Mouse (Mus musculus) liver, embryonic 16.5 days (tissue): Measurements from ENCODE around the gene Arhgap42. TPM values are rescaled to one million over a fixed set of nuclear protein-coding genes. Genes with fewer than 3 reads are reported as not detected.

Experiments used
- ATAC-seq: fragments of 200-750 bp; cut with Nextera tagmentation; 2 replicates; pipeline ENCODE4 v1.8.0; 2017; ENCODE audit warnings: low read depth, mild to moderate bottlenecking, moderate number of reproducible peaks, moderate library complexity
- H3K27ac ChIP-seq: fragments of 300-500 bp; sonication (generic); 2 replicates; pipeline ENCODE4 v1.5.1; 2014; ENCODE audit warnings: mild to moderate bottlenecking, low read length
- H3K27me3 ChIP-seq: fragments of 300-500 bp; sonication (generic); 2 replicates; pipeline ENCODE4 v1.6.1; 2014; ENCODE audit warnings: low read depth, low read length, mixed read lengths; ENCODE audit not compliant: control insufficient read depth, insufficient read depth
- H3K36me3 ChIP-seq: fragments of 300-500 bp; sonication (generic); 2 replicates; pipeline ENCODE4 v1.6.1; 2014; ENCODE audit warnings: mild to moderate bottlenecking; ENCODE audit not compliant: control insufficient read depth, insufficient read depth
- H3K4me1 ChIP-seq: fragments of 300-500 bp; sonication (generic); 2 replicates; pipeline ENCODE4 v1.6.1; 2014; ENCODE audit warnings: low read depth, low read length, mixed read lengths; ENCODE audit not compliant: control insufficient read depth
- H3K4me2 ChIP-seq: fragments of 300-500 bp; sonication (generic); 2 replicates; pipeline ENCODE4 v1.6.1; 2014; ENCODE audit warnings: low read depth, low read length, mixed read lengths
- H3K4me3 ChIP-seq: fragments of 300-500 bp; sonication (generic); 2 replicates; pipeline ENCODE4 v1.5.1; 2014; ENCODE audit warnings: low read depth, mild to moderate bottlenecking, low read length
- H3K9ac ChIP-seq: fragments of 300-500 bp; sonication (generic); 2 replicates; pipeline ENCODE4 v1.6.1; 2014; ENCODE audit warnings: low read depth, low read length
- H3K9me3 ChIP-seq: fragments of 300-500 bp; sonication (generic); replicated peaks from 2 replicates; pipeline ENCODE4 v1.6.1; 2016; ENCODE audit warnings: low read length; ENCODE audit not compliant: control insufficient read depth
- WGBS: fragments of 180-500 bp; shearing (Covaris S2); extraction: QIAGEN DNeasy Blood & Tissue Kit; methylation state at CpG from one replicate; pipeline ENCODE4 v1.1.7; 2014; ENCODE audit not compliant: insufficient replicate concordance; 5-methylcytosine and 5-hydroxymethylcytosine counted together
- polyA plus RNA-seq: library from polyadenylated mRNA; unstranded; fragments of >200 nt; fragmentation: Nextera tagmentation; extraction: Ambion mirVana; gene quantifications from 2 replicates; pipeline ENCODE4 v1.2.1, GENCODE M21; 2015

Gene Arhgap42
- polyA plus RNA-seq, 1 experiment from 2014 or later: 7.4 TPM

DNA sequence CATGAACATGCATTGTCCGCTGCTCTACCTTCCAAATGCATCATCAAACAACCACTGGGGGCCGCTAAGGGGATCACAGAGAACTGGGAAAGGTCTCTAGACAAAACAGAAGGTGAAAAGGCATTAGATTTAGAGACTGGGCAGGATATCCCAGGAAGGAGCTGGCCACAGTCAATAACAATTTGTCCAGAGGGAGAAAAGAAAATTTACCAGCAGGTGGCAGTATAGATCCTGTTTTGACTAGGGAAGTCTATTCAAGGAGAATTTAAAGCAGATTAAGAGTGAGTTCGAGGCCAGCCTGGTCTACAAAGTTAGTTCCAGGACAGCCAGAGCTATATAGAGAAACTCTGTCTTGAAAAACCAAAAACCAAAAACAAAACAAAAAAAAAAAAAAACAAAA, 189.7 kb downstream of the Arhgap42 start:
- Histone ChIP-seq H3K9ac (no peak overlapping the region), H3K4me1 (no peaks in the 10 kb centered on the region), H3K4me3 (no peak overlapping the region), H3K4me2 (no peak overlapping the region), H3K27me3 (no peaks in the 10 kb centered on the region), H3K27ac (no peak overlapping the region), H3K9me3 (no peaks in the 10 kb centered on the region), H3K36me3 (no peaks in the 10 kb centered on the region)
- no peak for ATAC-seq
- WGBS: 35% methylated on average over 3 of the region's 3 CpGs

DNA sequence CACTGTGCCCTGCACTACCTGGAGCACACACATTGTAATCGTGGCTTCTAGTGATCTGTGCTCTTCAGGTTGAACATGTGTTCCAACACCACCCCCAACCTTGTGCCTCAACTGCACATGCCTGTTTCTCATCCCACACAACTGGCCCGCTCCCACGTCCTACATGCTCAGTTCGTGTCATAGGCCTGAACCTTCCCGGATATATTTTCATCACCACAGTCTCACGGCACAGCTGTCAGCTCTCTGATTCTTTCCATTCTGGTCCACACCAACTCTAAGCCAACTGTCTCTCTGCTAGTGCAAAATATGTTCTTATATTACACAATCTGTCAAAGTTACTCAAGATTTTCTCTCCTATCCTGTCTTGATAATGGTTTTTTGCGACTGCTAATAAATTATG, 197.9 kb downstream of the Arhgap42 start:
- H3K4me2 ChIP-seq: no peak overlapping the region
- no peaks in the 10 kb centered on the region for H3K27me3 ChIP-seq
- H3K36me3 ChIP-seq: no peaks in the 10 kb centered on the region
- H3K27ac ChIP-seq: no peak overlapping the region
- 78% methylated on average over 7 of the region's 7 CpGs for WGBS
- no peak overlapping the region for H3K9ac ChIP-seq
- no peaks in the 10 kb centered on the region for H3K9me3 ChIP-seq
- H3K4me1 ChIP-seq: no peaks in the 10 kb centered on the region
- no peak overlapping the region for H3K4me3 ChIP-seq
- no peak for ATAC-seq

DNA sequence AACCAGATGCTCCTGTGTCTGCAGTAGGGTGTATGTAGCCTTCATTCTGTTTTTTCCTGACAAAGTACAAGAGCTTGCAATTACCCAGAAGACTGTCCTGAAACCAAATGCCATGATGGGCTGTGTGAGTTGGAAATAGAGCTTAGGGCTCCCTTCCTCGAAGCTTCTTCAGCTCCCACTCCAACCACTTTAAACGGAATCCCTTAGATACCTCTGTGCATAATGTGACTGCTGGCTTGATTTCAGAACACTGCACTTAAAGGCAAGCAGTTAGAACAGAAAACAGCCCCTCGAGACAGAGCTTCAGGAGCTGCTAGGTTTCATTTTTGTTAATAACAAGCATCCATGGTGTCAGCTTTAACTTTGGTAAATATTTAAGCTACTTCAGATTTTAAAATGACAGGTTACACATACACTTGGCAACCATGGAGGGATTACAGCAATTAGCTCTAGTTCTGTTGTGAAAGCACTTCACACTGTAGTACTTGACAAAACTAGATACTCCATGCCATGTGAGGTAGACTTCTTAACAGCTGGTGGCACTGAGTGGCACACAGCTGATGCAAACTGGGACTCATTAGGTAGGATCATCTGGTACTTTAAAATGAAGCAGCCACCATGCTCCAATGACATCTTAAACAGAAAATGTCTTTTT, 201.8 kb downstream of the Arhgap42 start:
- no peak for ATAC-seq
- Histone ChIP-seq H3K9ac (no peak overlapping the region), H3K4me3 (no peak overlapping the region), H3K27ac (no peak overlapping the region), H3K27me3 (no peaks in the 10 kb centered on the region), H3K4me2 (no peak overlapping the region), H3K36me3 (no peaks in the 10 kb centered on the region), H3K9me3 (no peaks in the 10 kb centered on the region), H3K4me1 (no peaks in the 10 kb centered on the region)
- WGBS: 48% methylated on average over 3 of the region's 3 CpGs

DNA sequence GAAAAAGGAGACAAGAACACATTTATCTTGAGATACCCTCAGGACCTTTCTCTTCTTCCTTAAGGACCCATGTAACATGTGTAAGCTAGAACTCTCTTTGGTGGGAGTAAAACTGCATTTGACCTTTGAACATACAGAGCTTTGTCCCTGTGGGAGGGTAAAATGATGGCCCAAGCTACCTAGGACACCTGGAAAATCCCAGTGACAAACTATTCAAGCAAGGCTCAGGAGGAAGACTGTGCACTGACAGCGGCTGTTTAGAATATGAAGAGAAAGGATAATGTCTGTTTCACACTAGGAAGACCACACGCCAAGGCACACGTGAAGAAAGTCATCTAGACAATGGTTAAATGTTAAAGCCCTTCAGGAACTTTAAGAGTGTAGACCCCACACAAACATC, 211.0 kb downstream of the Arhgap42 start:
- H3K27me3 ChIP-seq: no peaks in the 10 kb centered on the region
- 58% methylated on average over 3 of the region's 3 CpGs for WGBS
- no peaks in the 10 kb centered on the region for H3K36me3 ChIP-seq
- H3K4me1 ChIP-seq: no peaks in the 10 kb centered on the region
- H3K27ac ChIP-seq: no peak overlapping the region
- H3K9me3 ChIP-seq: no peaks in the 10 kb centered on the region
- H3K4me3 ChIP-seq: no peak overlapping the region
- no peak for ATAC-seq
- no peak overlapping the region for H3K9ac ChIP-seq
- H3K4me2 ChIP-seq: no peak overlapping the region

DNA sequence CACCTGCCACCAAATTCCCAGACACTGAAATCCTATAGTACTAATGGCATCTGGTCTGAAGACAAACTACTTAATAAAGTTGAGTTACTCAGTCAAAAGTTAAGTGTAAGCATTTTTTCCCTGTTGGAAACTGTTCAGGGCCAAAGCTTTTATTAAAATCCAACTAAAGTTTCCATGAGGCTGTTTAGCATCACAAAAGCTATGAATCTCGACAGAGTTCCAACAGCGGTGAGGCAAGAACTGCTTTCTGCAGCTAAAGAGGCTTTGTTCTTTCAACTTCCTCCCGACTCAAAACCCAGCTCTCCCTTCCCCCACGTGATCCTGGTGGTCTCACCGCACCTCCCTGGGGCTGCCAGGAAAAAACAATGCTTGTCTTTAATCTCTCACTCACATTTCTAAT, 211.5 kb downstream of the Arhgap42 start:
- ATAC-seq: no peak
- Histone ChIP-seq H3K27ac (no peak overlapping the region), H3K9ac (no peak overlapping the region), H3K27me3 (no peaks in the 10 kb centered on the region), H3K36me3 (no peaks in the 10 kb centered on the region), H3K4me2 (no peak overlapping the region), H3K9me3 (no peaks in the 10 kb centered on the region), H3K4me1 (no peaks in the 10 kb centered on the region), H3K4me3 (no peak overlapping the region)
- 10% methylated on average over 5 of the region's 5 CpGs for WGBS

DNA sequence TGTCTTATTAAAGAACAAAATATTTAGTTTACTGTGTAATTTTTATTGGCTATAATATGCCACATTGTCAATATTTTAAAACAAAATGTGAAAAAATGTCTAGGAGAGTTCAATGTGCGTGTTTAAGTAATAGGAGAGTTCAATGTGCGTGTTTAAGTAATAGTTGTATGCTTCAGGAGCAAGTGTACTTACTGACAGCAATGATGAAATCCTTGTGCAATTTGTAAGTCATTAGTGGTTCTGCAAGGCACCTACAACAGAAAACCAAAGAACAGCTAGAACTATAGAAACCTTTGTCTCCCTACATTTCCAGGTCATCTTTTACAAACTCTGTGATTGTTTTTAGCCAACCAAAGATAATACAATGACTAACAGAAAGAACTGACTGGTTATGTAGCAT, 223.8 kb downstream of the Arhgap42 start:
- H3K36me3 ChIP-seq: no peaks in the 10 kb centered on the region
- no peaks in the 10 kb centered on the region for H3K4me1 ChIP-seq
- no peaks in the 10 kb centered on the region for H3K27me3 ChIP-seq
- no peak overlapping the region for H3K9ac ChIP-seq
- no peak for ATAC-seq
- H3K27ac ChIP-seq: no peak overlapping the region
- H3K4me3 ChIP-seq: no peak overlapping the region
- no peaks in the 10 kb centered on the region for H3K9me3 ChIP-seq
- no peak overlapping the region for H3K4me2 ChIP-seq
- WGBS: 63% methylated on average over 2 of the region's 2 CpGs

DNA sequence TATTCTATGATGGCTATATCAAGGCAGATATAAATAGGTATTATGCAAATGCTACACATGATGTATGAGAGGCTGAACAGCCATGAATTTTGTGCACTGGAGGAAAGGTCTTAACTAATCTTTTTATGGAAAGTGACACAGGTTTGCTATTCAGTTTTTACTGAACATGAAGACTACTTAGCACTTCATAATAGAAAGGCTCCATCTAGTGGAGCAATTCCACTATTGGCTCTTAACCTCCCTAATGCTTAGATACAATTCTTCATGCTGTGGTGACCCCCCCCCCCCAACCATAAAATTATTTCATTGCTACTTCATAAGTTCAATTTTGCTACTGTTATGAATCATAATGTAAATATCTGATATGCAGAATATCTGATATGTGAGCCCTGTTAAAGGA, 237.7 kb downstream of the Arhgap42 start:
- H3K9me3 ChIP-seq: no peaks in the 10 kb centered on the region
- H3K9ac ChIP-seq: no peak overlapping the region
- no peak for ATAC-seq
- H3K4me3 ChIP-seq: no peak overlapping the region
- no peaks in the 10 kb centered on the region for H3K4me1 ChIP-seq
- H3K4me2 ChIP-seq: no peak overlapping the region
- no peaks in the 10 kb centered on the region for H3K27me3 ChIP-seq
- H3K36me3 ChIP-seq: no peaks in the 10 kb centered on the region
- H3K27ac ChIP-seq: no peak overlapping the region

DNA sequence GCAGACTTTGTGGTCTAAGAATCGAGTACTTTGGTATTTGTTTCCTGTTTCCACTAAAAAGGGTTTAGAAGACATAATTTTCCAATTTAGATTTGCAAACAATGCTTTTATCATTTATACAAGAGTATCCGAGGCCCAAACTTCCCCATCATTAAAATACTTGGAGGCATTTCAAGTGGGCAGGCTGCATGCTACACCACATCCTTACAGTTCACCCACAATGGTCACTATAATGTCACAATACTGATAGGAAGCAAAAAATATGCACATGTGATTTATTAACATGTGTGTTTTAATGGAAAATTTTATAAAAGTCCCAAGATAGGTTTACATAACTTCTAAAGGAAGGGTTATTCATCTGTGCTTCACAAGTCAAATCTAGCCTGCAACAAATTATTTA, 242.4 kb downstream of the Arhgap42 start:
- 40% methylated on average over 2 of the region's 2 CpGs for WGBS
- H3K4me3 ChIP-seq: no peak overlapping the region
- H3K36me3 ChIP-seq: no peaks in the 10 kb centered on the region
- H3K4me1 ChIP-seq: no peaks in the 10 kb centered on the region
- H3K9ac ChIP-seq: no peak overlapping the region
- H3K27ac ChIP-seq: no peak overlapping the region
- ATAC-seq: no peak
- no peaks in the 10 kb centered on the region for H3K27me3 ChIP-seq
- no peaks in the 10 kb centered on the region for H3K9me3 ChIP-seq
- no peak overlapping the region for H3K4me2 ChIP-seq

DNA sequence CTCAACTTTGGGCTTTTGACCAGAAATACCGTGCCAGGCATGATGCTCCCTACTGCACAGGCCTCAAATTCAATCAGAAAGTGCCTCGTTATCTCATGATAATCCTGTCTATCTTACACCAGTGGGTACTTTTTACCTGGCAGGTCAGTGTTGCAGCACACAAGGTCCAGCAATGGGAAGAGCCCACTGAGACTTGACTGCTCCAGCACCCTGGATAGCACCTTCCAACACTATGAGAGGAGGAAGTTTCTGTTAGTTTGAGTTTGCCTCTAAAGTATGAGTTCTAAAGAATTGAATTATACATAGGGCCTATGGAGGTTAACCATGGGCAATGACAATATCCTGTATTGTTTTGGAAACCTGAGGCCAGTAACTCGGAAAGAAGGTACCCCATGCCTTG, 256.6 kb downstream of the Arhgap42 start:
- H3K4me1 ChIP-seq: no peaks in the 10 kb centered on the region
- H3K9me3 ChIP-seq: no peaks in the 10 kb centered on the region
- no peaks in the 10 kb centered on the region for H3K36me3 ChIP-seq
- no peak overlapping the region for H3K4me2 ChIP-seq
- no peak overlapping the region for H3K4me3 ChIP-seq
- no peak overlapping the region for H3K27ac ChIP-seq
- ATAC-seq: no peak
- H3K9ac ChIP-seq: no peak overlapping the region
- WGBS: 45% methylated on average over 3 of the region's 3 CpGs
- no peaks in the 10 kb centered on the region for H3K27me3 ChIP-seq
